ENCODE assay signal across 8 mouse cellular contexts in the genomic region with DNA sequence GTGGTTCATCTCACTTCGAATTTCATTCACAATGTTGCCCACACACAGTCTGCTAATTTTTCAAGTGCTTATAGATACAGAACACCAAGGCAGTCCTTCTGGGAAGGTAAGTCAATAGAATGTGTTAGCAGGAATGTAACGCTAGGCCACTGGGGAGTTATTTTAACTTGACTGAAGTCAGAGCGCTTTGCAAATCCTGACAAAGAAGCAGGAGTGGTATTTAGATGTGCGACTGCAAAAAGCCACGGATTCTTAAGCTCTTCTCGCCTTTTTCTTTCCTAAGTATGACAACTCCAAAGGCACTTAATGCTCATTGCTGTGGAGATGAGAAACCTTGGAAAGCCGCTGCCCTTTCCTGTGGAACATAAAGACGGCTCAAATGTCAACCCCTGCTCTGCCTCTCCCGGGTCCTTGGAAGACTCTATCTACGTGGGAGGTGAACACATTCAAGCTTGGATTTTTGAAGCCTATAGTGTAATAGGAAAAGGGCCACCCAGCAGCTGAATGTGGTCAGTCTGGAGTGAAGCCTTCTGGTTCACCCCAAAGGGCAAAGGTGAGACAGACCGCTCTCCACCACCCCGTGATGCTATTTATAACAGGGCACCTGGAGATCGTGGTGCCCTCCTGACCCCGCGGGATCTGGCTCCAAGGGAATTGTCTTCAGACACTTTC. TPM values are rescaled to one million over a fixed set of nuclear protein-coding genes. Genes with fewer than 3 reads are reported as not detected.
A peak's percentile ranks its signal among the peaks of the same experiment; 100 is the strongest.
DNase-seq lines count a peak whose midpoint lies in the region; TF ChIP-seq lines count a peak whose summit lies in the region.

No protein-coding gene starts in this region.

- H3K36me3 ChIP-seq in myocyte (ENCODE audit: control insufficient read depth, insufficient read depth): no peaks in the 10 kb centered on the region

- H3K79me2 ChIP-seq in myocyte (ENCODE audit: control insufficient read depth, insufficient read depth): no peaks in the 10 kb centered on the region

- TF ChIP-seq POLR2A in myocyte (IDR thresholded peaks at IDR 0.05; ENCODE audit: insufficient read length, low read depth): no peak

- H3ac ChIP-seq in myocyte (ENCODE audit: control insufficient read depth, insufficient read length): peak overlapping the region; percentile 5

- H3K4me2 ChIP-seq in myocyte (ENCODE audit: low read depth): peak overlapping the region; percentile 75

- peak; percentile 39 to 65 for DNase-seq in frontal cortex, postnatal 36 days (ENCODE audit: low spot score in 2 of 2)
- DNase-seq in frontal cortex, postnatal 25 days (ENCODE audit: low spot score in 2 of 2): no peak
- DNase-seq in urinary bladder, postnatal 25 days (ENCODE audit: low spot score): peak; percentile 4
- no peak for DNase-seq in urinary bladder, postnatal 10 days (ENCODE audit: low spot score)
- DNase-seq in kidney, postnatal 36 days: peak; percentile 24 to 41
- DNase-seq in spleen, adult 12 weeks (ENCODE audit: low spot score): no peak
- DNase-seq in urinary bladder, adult 2 months (ENCODE audit: low spot score): no peak

- H3K4me3 ChIP-seq in myocyte: no peak overlapping the region

- H3K27me3 ChIP-seq in myocyte (ENCODE audit: control insufficient read depth, insufficient read depth, insufficient read length): no peaks in the 10 kb centered on the region

TF ChIP-seq in myocyte, 11 proteins besides CTCF, POLR2A, EP300 and RAD21:
- TF ChIP-seq SRF (IDR thresholded peaks at IDR 0.05; ENCODE audit: control insufficient read depth, insufficient read length, low read depth): no peak
- TF ChIP-seq MYOD1 (IDR thresholded peaks at IDR 0.05; ENCODE audit: control insufficient read depth in 1 of 3, insufficient read length in 2 of 3, low read depth in 2 of 3): peak in 1 of 3 experiments; percentile 24

RNA-seq across cellular contexts. Expression of a gene that starts 3.0 kb away (rescaled TPM):
- polyA plus RNA-seq in myocyte (2012; fragmentation: generic; extraction: Trizol): 0.66 TPM
- 58.8 and 74.4 TPM in 2 replicates for polyA plus RNA-seq in urinary bladder, adult 2 months (2012; rRNA removed)

Comparison
In these comparisons a context has a peak if more than half of its experiments do, and no peak if none do; other contexts are left out.
1. DNase-seq: peak in frontal cortex, postnatal 36 days (2 of 2), urinary bladder, postnatal 25 days (single experiment) and kidney, postnatal 36 days (2 of 2); none in frontal cortex, postnatal 25 days (0 of 2), urinary bladder, postnatal 10 days (single experiment), spleen, adult 12 weeks (single experiment) and urinary bladder, adult 2 months (single experiment).
2. RNA of a gene that starts 3.0 kb away (polyA plus RNA-seq): 58.8 to 74.4 TPM in urinary bladder, adult 2 months; 0.66 TPM in myocyte (single experiment); every median in the first group is over 10 times any median in the second.